Mouse (Mus musculus): ENCODE results near the gene Hoxd1. TPM values are rescaled to one million over a fixed set of nuclear protein-coding genes. Genes with fewer than 3 reads are reported as not detected.

The Hoxd1 gene
- total RNA-seq, 2 experiments from 2014 or later: not detected

DNA sequence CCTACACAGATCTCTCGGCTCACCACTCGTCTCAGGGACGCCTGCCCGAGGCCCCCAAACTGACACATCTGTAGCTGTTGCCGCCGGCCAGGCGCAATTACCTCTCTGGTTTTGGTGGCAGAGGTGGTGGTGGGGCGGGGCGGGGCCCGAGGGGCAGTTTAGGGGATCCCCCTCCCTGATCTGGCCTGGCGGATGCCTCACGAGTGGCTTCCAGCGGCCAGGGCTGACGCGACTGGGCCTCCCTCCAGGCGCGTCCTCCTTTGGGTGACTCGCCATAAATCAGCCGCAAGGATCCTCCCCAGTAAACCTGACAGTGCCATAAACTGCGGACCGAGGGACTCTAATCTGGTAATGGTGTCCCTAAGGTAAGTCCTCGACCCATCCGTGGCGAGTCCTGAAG is 15.8 kb upstream of the Hoxd1 start:
- no peak for DNase-seq
- intact Hi-C loops (cut with DNase I): no loop called here

- DNase-seq: no peak
- intact Hi-C loops (cut with DNase I): no loop called here
These were observed 15.1 kb upstream of the Hoxd1 start for GRCm38 (mm10) chr2:74747661-74748141.

- DNase-seq: no peak
- intact Hi-C loops (cut with DNase I): no loop called here
These were observed 14.3 kb upstream of the Hoxd1 start for GRCm38 (mm10) chr2:74748436-74748995.

GRCm38 (mm10) chr2:74749337-74750121 is 13.3 kb upstream of the Hoxd1 start:
- DNase-seq: no peak
- intact Hi-C loops (cut with DNase I): no loop called here

- DNase-seq: no peak
These were observed 12.0 kb upstream of the Hoxd1 start for GRCm38 (mm10) chr2:74750731-74751250.

DNA sequence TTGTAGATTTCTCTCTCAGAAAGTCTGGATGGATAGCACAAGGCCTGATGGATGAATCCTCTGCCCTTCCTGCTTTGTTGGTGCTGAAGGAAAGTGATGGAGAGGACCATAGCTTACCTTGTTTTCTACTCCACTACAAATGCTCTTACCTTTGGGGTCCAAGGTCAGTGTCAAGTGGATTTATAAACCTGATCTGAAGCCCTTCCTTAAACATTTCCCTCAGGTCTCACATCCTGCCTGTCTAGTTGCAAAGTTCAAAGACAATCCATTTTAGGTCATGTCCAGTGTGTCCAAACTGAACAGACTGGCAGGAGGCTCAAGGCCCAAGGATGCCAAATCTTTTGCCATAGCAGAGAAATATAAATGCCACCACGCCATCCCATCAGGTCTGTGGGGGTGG is 10.9 kb upstream of the Hoxd1 start:
- intact Hi-C loops (cut with DNase I): no loop called here
- DNase-seq: no peak

More at GRCm38 (mm10) chr2:74750731-74751250, 12.0 kb upstream of the Hoxd1 start:
- intact Hi-C loops (cut with DNase I): no loop called here

DNA sequence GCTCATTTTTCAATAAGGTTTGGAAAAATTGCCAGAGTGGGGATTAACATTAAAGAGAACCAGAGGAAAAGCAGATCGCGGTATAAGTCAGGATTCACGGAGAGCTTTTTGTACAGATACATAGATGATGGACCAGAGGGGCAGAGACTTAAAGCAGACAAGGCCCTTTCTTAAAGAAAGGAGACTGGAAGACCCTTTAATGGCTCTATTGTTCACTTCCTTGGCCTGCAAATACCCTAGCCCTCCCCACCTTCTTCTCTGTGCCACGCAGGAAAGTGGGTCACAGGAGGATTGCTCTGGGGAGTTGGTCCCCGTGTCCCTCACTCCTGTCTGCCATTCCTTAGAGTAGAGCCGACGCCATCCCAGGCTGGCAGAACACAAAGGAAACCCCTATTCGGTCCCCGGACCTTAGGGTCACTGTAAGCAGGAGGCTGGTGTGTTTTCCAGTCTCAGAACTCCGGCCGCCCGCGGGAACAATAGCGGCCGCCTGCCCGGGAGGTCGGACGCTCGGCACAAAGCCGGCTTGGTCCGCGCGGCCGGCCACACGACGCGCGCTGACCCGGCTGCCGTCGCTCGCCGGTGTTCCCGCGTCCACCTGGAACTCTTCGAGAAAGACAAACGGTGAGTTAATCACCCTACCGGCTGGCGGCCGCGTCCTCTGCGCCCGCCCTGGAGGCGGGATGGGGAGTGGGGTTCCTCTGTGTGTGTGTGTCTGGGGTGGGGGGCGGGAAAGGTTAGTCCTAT is 10.2 kb upstream of the Hoxd1 start:
- intact Hi-C loops (cut with DNase I): no loop called here
- DNase-seq: no peak

DNA sequence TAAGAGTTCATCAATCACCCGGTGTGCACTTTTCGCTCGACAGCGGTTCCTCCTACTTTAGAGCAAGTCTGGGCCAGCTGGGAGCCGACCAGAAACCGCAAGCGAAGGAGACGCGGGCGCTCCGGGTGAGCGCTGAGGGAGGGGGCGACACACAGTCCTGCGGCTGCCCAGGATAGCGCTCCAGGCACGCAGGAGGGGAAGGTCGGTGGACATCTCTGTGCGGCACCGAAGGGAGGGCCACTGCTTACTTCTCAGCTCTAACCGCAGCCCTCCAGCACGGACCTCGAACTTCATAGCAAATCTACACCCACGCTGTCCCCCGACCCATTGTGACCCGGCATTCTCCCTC is 9.6 kb upstream of the Hoxd1 start:
- intact Hi-C loops (cut with DNase I): no loop called here
- no peak for DNase-seq

GRCm38 (mm10) chr2:74753711-74754110 is 9.1 kb upstream of the Hoxd1 start:
- DNase-seq: no peak
- intact Hi-C loops (cut with DNase I): no loop called here

DNA sequence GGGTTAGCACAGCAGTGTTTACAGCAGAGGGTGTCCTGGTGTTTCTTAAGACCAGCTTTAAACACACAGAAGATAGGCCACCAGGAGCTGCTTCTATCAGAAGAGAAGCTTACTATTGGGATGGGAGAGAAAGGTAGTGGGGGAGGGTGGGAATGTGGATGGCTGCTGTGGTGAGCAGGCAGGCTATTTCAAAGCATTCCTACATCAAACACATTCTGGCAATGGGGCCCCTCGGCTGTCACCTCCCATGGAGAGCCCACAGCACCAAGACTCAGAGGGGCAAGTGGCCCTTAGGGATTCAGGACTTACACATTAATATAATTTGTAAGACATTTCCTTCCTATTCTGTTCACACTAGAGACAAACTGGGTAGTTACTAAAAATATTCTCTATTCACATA is 2.6 kb upstream of the Hoxd1 start:
- DNase-seq: no peak
- intact Hi-C loops (cut with DNase I): no loop called here

DNA sequence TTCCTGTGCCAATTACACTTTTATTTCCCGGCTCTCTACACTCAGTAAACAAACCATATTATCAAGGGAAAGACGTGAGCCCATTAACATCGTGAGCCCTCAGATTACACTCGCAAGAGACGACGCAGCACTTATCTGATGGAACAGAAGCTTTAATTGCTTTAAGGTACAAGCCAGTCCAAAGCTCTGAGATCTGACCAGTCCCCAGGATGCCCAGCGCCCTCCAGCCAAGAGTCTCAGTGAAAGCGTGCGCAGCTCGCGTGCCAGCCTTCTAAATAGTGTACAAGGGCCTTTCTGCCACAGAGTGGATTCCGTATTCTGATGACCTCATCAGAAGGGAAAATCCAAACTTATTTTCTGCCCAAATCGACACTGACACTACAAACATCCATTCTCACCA is 839 bp upstream of the Hoxd1 start:
- intact Hi-C loops (cut with DNase I): no loop called here

DNA sequence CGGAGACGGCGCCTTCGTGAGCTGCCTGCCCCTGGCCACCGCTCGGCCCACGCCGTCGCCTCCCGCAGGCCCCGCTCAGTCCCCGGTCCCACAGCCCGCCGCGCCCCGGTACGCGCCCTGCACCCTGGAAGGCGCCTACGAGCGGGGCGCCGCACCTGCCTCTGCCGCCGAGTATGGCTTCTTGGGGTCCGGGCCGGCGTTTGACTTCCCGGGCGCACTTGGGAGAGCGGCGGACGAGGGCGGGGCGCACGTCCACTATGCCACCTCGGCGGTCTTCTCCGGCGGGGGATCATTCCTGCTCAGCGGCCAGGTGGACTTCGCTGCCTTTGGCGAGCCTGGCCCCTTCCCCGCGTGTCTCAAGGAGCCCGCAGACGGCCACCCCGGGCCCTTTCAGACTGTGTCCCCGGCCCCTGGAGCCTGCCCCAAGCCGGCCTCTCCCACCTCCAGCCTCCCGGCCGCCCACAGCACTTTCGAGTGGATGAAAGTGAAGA is 510 bp downstream of the Hoxd1 start:
- intact Hi-C loops (cut with DNase I): no loop called here
- peak in 1 of 2 experiments; percentile 1 for DNase-seq

More for the DNA sequence above, 839 bp upstream of the Hoxd1 start:
- DNase-seq: no peak

DNA sequence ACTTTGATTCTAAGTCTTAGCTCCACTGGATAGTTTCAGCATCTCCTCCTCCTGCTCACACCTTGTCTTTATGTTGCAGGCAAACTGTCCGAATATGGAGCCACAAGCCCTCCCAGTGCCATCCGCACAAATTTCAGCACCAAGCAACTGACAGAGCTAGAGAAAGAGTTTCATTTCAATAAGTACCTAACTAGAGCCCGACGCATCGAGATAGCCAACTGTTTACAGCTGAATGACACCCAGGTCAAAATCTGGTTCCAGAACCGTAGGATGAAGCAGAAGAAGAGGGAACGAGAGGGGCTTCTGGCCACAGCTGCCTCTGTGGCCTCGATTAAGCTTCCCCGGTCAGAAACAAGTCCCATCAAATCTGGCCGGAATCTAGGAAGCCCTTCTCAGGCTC is 1.2 kb downstream of the Hoxd1 start:
- DNase-seq: no peak
- intact Hi-C loops (cut with DNase I): no loop called here

GRCm38 (mm10) chr2:74774359-74774758 is 11.6 kb downstream of the Hoxd1 start:
- no peak for DNase-seq
- intact Hi-C loops (cut with DNase I): no loop called here

GRCm38 (mm10) chr2:74777536-74778275 is 14.9 kb downstream of the Hoxd1 start:
- intact Hi-C loops (cut with DNase I): no loop called here
- DNase-seq: no peak

GRCm38 (mm10) chr2:74781386-74781785 is 18.6 kb downstream of the Hoxd1 start:
- intact Hi-C loops (cut with DNase I): no loop called here
- no peak for DNase-seq

DNA sequence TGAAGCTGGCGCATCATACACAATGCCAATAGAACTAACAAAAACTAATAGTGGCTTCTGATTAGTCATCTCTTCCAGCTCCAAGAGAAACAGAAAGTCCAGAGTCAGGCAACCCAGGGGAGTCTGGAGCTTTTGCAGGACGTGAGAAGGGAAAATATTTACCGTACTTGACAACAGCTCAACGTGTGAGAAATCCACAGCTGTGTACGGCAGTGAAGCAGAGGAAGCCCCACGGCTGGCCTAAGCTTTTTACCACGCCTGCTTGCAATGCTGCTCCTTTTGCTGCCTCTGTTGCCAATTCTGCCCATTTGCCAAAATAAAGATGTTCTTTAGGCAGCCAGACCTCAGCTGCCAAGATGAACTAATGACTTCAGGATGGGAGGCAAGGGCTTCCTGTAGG is 32.8 kb downstream of the Hoxd1 start:
- intact Hi-C loops (cut with DNase I): no loop called here
- DNase-seq: peak; percentile 6 to 16

GRCm38 (mm10) chr2:74808431-74808830 is 45.7 kb downstream of the Hoxd1 start:
- no peak for DNase-seq
- intact Hi-C loops (cut with DNase I): no loop called here
